Mouse (Mus musculus): ENCODE measurements around the gene Saa3. TPM values are rescaled to one million over a fixed set of nuclear protein-coding genes. Genes with fewer than 3 reads are reported as not detected.

Saa3 gene
- 0.43 and 0.90 TPM in 2 replicates for polyA plus RNA-seq (2012; rRNA removed)

GRCm38 (mm10) chr7:46715600-46715999 is at the start of gene Saa3:
TSS of gene Saa3 (minus strand) at chr7:46715700.

GRCm38 (mm10) chr7:46751490-46751889 is 36.0 kb upstream of the Saa3 start, which contains the start of gene Saa2:
TSS of gene Saa2 (plus strand) at chr7:46751790.

GRCm38 (mm10) chr7:46742880-46743279 is 27.4 kb upstream of the Saa3 start, which contains the start of gene Saa1:
TSS of gene Saa1 (minus strand) at chr7:46742980.

GRCm38 (mm10) chr7:46732458-46732857 is 17.0 kb upstream of the Saa3 start, which contains the start of gene Saa4:
TSS of gene Saa4 (minus strand) at chr7:46732603.

GRCm38 (mm10) chr7:46710390-46710844 is 5.1 kb downstream of the Saa3 start, which contains the start of gene Saal1:
TSS of gene Saal1 (minus strand) at chr7:46710680.

GRCm38 (mm10) chr7:46672160-46672672 is 43.3 kb downstream of the Saa3 start, which contains the start of gene Tph1:
TSS of gene Tph1 (minus strand) at chr7:46672537.

Other genes starting within 250 kb of the Saa3 start
- 7.8 and 11.4 TPM in 2 replicates for gene Sergef, start 75.9 kb downstream of the Saa3 start, polyA plus RNA-seq (2012; rRNA removed)
- gene Tph1, start 43.2 kb downstream of the Saa3 start, polyA plus RNA-seq (2012; rRNA removed): 4.0 and 5.9 TPM in 2 replicates
- gene Saal1, start 5.0 kb downstream of the Saa3 start, polyA plus RNA-seq (2012; rRNA removed): 4.9 and 6.1 TPM in 2 replicates
- gene Saa4, start 16.9 kb upstream of the Saa3 start, polyA plus RNA-seq (2012; rRNA removed): 0.05 TPM in 1 of 2 replicates, not detected in the other
- gene Saa1, start 27.3 kb upstream of the Saa3 start, polyA plus RNA-seq (2012; rRNA removed): 404 and 570 TPM in 2 replicates
- 2.9 and 17.4 TPM in 2 replicates for gene Saa2, start 36.1 kb upstream of the Saa3 start, polyA plus RNA-seq (2012; rRNA removed)
- 21.3 and 22.3 TPM in 2 replicates for gene Hps5, start 80.4 kb upstream of the Saa3 start, polyA plus RNA-seq (2012; rRNA removed)
- gene Gtf2h1, start 80.4 kb upstream of the Saa3 start, polyA plus RNA-seq (2012; rRNA removed): 6.1 and 8.3 TPM in 2 replicates
- 720 and 854 TPM in 2 replicates for gene Ldha, start 125.8 kb upstream of the Saa3 start, polyA plus RNA-seq (2012; rRNA removed)
- gene Ldhc, start 145.5 kb upstream of the Saa3 start, polyA plus RNA-seq (2012; rRNA removed): not detected in 2 replicates
- gene Tsg101, start 204.3 kb upstream of the Saa3 start, polyA plus RNA-seq (2012; rRNA removed): 67.5 and 67.9 TPM in 2 replicates
- gene Uevld, start 242.8 kb upstream of the Saa3 start, polyA plus RNA-seq (2012; rRNA removed): 1.8 and 2.2 TPM in 2 replicates

Measured in colon, adult 2 months (tissue).